Mouse (Mus musculus): ENCODE measurements around the gene Tet3. TPM values are rescaled to one million over a fixed set of nuclear protein-coding genes. Genes with fewer than 3 reads are reported as not detected.

Tet3 gene
- total RNA-seq, 2 experiments from 2014 or later, result 32.6 to 40.8 TPM

DNA sequence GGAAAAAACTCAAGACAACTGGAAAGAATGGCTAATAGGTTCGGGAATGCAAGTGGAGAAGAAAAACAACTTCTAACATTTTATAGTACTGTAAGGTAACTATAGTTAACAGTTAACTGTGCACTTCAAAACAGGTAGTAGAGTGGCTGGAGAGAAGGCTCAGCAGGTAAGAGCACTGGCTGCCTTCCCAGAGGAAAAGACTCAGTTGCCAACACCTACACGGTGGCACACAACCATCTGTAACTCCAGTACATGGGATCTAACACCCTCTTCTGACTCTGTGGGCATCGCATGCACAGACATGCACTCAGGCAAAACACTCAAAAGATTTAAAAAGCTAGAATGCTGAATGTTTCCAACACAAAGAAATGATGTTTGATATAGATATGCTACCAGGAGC lies 39.4 kb downstream of the Tet3 start:
- intact Hi-C loops (cut with DNase I), result no loop called here
- no peak for DNase-seq (ENCODE audit: low spot score)

DNA sequence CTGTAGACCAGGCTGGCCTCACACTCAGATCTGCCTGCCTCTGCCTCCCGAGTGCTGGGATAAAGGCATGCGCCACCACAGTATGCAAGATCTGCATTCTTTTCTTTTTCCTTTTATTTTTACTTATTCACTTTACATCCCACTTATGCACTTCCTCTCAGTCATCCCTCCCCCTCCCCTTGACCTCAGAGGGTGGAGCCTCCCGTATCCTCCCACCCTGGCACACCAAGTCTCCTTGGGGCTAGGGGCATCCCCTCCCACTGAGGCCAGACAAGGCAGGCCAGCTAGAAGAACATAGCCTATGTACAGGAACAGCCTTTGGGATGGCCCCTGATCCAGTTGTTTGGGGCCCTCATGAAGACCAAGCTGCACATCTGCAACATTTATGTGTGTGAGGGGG lies 41.4 kb downstream of the Tet3 start:
- intact Hi-C loops (cut with DNase I), result no loop called here
- no peak for DNase-seq (ENCODE audit: low spot score)

DNA sequence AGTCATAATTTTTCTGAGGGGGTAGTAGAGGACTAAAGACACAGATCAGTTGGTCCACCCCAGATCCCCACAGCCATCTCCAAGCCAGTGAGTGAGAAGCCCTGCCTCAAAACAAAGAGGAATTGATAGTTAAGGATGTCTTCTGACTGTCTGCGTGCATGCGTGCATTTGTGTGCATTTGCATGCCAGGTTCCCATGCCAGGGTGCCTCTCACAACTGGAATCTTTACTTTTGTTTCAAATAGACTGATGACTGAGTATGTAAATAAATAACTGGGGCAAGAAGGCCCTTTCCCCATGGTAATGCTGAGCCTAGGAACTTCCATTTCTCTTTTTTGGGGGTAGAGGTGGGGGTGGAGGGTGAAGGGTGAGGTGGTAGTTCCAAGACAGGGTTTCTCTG lies 41.8 kb downstream of the Tet3 start:
- no peak for DNase-seq (ENCODE audit: low spot score)
- intact Hi-C loops (cut with DNase I), result no loop called here

DNA sequence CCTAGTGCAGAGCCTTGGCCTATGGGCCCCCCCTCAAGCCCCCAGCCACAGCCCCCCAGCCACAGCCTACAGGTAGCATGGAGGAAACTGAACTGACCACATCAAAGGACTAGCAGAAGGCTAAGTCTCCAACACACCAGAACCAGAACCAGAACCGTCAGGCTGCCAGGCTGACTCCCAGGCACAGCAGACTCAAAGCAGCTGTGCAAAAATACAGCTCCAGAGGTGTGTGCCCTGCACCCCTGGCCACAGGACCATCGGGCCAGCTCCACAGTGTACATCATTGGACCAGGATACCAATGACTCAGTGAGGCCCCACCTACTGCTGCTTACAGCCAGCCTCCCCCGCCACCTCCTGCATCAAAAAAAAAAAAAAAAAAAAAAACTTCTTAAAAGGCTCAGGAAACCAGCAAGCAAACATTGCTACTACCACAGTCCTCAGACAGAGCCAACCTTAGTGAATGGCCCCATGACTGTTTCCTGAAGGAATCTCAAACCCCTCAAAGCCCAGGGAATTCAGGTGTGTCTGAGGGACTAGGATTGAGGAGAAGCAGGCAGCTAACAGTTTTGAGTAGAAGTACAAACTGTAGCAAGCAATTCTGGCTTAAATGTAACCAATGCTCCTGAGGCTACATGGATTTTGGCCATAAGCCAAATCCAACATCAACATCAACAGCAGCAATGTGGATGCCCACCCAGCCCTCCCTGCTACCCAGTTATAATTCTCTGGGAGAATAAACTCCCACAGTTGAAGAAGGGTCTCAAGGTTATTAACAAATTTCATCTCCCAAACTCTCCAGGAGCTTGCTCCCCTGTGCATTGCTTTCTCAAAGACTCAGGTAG lies 42.4 kb downstream of the Tet3 start:
- DNase-seq (ENCODE audit: low spot score), result no peak
- intact Hi-C loops (cut with DNase I), result no loop called here

DNA sequence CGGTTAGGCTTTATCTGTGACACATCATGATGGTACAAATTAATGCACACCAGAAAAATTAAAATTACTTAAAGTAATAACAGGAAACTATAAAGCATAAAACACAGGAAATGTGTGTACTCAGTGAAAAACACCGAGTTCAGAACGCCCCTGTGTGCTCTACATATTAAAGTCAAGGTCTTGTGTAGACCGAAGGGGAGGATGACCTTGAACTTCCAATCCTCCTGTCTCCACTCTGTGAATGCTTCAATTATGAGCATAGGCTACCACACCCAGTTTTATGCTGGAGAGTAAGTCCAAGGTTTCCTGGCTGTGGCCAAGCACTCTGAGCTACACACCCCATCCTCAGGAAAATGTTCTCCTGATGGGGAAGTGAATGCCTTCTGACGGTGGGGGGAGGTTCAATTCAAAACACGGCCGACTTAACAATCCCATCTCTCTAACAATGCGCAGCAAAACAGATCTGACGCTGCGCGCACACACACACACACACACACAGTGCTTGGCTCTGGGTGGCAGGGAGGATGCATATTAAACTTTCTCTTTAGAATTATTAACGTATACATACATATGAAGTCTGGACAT lies 43.4 kb downstream of the Tet3 start:
- DNase-seq (ENCODE audit: low spot score), result peak; percentile 18
- intact Hi-C loops (cut with DNase I), result no loop called here

DNA sequence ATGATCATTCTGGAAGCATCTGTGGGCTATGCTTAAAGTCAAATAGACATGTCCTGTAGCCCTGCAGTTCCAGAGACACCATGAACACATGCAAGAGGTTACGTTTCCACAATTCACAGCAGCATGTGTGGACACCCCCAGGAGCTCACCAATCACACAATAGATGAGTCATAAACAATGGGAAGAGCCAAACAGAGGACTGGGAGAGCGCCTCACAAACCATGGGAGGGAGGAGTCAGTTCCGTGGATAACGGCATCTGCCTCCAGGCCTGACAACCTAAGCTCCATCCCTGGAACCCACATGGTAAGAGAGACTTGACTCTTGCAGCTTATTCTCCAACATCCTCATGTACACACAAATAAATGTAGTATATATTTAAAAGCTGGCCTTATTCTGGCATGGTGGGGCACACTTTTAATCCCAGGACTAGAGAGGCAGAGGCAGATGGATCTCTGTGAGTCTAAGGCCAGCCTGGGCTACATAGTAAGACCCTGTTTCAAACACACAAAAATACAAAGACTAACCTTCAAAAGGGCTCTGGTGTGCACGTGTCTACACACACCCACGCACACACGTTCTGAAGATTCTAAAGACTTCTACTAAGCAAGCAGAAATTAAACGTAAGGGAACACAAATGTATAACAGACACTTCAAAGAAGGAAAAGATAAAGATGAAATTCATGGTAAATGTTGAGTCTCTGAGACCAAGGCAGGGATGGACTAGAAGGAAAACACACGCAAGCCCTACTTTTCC lies 44.1 kb downstream of the Tet3 start:
- DNase-seq (ENCODE audit: low spot score), result no peak
- intact Hi-C loops (cut with DNase I), result loop anchor here (5.0 kb wide), 1 partner anchor 43 kb away; the partner anchor contains the start of gene Tet3

DNA sequence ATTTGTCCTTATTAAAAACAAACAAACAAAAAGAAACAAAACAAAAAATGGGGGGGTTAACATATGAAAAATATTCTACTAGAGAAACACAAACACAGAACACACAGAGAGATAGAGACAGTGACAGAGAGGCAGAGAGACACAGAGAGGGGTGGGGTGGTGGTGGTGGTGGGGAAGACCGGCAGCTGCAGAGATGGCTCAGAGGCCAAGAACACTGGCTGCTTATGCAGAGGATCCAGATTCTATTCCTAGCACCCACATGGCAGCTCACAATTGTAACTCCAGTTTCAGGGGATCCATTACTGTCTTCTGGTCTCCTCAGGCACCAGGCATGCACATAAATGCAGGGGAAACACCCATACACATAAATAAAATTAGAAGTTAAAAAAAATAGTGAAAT lies 45.2 kb downstream of the Tet3 start:
- intact Hi-C loops (cut with DNase I), result loop anchor here (2.0 to 5.0 kb wide), 2 partner anchors 27 to 44 kb away; partner anchors contain the start of gene Tet3
- no peak for DNase-seq (ENCODE audit: low spot score)

DNA sequence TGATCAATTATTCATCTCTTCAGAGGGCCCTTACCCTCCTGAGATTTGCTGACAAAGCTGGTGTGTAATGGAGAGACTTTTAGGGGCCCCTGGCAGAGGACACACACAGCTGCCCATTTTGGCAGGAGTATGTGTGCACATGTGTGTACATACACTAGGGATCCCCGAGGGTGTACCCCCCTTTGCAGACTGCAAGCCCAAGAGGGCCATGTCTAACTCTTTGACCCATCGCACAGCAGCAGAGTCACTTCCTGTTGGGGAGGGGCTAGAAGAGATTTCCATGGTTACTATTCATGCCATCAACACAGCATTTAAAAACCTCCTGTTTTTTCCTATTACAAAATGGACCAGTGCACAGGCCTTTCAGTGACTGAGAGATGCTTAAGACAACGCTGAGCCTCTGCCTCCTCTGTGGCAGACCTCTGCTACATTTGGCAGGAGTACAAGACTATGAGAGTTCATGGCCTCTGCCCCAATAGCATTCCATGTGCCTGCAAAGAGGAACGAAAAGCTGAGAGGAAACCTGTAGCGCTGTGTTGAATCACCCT lies 46.0 kb downstream of the Tet3 start:
- DNase-seq (ENCODE audit: low spot score), result no peak
- intact Hi-C loops (cut with DNase I), result loop anchor here (2.0 to 5.0 kb wide), 2 partner anchors 28 to 44 kb away; partner anchors contain the start of gene Tet3

DNA sequence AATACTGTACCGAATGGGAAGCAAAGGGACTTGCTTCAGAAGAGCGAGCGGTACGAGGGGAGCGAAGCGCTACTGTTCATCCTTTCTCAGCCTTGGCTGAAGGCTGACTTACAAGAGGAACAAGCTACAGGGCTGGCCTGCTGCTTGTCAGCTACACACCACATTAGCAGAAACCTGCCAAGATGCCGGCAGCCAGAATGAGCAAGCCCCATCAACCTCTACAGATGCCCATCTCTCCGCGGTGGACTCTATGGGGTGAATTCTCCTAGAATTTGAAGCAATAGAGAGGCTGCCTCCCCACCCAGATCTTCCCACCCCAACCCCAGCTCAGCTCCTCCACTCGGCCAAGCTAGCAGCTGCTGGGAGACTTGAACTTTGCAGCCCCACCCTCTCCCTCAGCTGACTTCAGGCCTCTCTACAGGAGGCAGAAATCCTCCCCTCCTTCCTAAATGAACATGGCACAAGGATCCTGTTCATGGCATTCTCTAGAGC lies 46.5 kb downstream of the Tet3 start:
- intact Hi-C loops (cut with DNase I), result loop anchor here (2.0 to 5.0 kb wide), 2 partner anchors 28 to 45 kb away; partner anchors contain the start of gene Tet3
- DNase-seq (ENCODE audit: low spot score), result peak; percentile 20

DNA sequence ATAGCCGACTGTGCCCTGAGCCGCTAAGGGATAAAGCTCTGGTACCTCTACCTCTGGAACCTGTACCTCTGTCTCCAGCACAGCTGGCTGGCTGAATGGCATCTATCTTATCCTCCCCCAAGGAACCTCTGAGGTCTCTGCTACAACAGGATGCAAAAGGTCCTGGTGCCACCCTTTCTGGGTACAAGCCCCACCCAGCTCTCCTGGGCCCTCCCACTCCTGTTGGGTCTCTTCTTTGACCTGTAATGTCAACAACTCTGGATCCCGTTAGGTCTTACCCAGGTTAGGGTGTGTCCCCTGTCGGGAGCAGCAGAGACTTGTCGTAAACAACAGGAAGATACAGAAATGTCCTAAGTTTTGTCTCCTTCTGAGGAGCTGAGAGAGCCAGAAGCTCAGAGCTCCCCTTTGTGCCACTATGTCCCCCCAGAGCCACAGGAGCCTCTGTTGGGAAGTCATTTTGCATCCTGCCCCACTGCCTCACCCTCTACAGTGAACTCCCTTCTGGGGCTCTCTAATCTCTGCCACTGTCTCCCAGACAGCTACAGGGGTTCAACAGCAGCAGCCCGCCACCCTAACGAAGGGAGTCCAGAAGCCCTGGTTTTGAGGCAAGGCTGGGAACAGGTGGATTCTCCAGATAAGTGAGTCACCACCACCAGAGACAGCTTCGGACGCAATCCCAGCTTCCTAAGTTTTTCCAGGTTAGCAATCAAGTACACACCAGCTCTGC lies 47.1 kb downstream of the Tet3 start:
- DNase-seq (ENCODE audit: low spot score), result no peak
- intact Hi-C loops (cut with DNase I), result loop anchor here (2.0 to 5.0 kb wide), 2 partner anchors 29 to 46 kb away; partner anchors contain the start of gene Tet3

DNA sequence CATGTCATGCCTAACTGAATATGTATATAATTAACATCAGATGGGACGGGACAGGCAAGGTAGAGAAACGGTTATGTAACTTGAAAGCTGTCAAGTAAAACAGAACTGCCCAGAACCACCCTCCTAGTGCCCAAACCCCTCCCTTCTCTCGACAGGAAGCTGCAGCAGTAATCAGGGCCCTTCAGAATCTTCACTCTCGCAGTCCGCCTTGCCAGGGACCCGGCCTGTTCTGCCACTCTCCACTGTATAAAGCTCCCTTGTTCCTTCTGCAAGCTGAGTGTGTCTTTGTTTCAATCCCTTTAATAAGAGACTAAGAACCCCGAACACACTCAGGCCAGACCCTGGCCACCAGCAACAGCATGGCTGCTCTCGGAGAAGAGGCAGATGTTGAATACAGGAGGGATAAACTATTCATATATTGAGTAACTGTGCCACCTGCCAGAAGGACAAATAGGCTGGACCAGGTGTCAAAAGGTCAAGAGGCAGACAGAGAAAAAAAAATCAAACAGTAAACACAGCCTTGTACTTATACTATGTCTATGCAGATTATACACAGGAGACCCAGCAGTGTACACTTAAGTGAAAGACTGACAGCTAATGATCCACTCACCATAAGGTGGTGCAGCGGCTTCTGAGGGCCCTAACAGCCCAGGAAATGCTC lies 48.7 kb downstream of the Tet3 start:
- intact Hi-C loops (cut with DNase I), result loop anchor here (5.0 kb wide), 1 partner anchor 47 kb away; the partner anchor contains the start of gene Tet3
- no peak for DNase-seq (ENCODE audit: low spot score)

DNA sequence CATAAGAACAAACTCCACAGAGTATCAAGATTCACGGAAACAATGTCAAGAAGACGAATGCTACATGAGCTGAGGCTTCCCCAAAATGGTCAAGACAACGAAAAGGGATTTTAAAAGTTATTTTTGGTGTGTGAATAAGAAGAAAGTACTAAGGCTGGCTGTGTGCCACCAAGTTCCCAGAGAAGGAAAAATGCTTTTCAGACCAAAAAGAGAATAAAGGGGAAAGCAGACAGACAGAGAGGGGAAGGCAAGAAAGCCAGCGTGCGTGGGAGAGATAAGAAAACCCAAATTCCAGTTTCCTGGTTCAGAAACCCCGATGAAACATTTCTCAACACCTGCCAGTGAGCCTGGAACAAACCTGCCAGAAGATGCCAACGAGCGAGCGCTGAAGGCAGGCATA lies 50.4 kb downstream of the Tet3 start:
- no peak for DNase-seq (ENCODE audit: low spot score)
- intact Hi-C loops (cut with DNase I), result no loop called here

DNA sequence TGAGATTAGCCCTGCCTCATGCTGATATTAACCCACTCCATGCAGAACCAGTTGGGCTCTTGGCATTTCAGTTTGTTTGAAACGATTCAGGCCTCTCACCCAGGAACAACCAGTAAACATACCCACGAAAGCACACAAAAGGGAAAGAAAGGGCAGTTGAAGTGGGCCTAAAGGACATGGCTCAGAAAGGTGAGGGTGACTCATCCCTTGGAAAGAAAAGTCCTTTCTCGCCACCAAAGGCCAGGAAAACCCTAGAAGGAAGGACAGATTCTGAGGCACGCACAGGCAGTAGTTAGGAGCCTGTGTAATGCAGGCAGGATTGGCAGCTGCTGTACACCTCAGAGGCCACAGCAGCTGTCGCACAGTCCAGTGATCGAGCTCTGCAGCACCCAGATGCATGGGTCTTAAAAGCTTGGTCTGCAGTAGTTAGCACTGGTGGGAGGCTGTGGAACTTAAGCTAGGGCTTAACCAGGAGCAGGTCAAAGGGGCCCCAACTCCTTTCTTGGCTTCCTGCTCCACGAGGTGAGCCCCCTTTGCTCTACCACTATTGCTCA lies 53.3 kb downstream of the Tet3 start:
- intact Hi-C loops (cut with DNase I), result no loop called here
- DNase-seq (ENCODE audit: low spot score), result no peak

DNA sequence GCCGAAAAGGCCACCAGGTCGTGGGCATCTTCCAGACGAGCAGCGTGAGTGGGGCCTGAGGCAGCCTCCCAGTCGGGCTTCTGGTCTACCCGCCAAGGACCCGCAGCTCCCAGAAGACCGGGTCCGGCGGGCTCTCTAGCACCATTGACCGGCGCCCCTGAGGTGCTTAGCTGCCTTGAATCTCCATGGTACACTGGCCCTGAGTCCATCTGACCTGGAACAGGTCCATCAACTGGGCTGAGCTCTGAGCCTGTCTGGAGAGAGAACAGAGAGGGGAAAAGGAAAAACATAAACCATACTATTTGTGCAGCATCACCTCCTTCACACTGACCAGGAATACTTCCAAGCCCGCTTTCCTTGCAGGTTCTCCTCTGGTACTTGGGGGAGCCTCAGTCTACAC lies 54.3 kb downstream of the Tet3 start:
- intact Hi-C loops (cut with DNase I), result no loop called here
- DNase-seq (ENCODE audit: low spot score), result no peak

DNA sequence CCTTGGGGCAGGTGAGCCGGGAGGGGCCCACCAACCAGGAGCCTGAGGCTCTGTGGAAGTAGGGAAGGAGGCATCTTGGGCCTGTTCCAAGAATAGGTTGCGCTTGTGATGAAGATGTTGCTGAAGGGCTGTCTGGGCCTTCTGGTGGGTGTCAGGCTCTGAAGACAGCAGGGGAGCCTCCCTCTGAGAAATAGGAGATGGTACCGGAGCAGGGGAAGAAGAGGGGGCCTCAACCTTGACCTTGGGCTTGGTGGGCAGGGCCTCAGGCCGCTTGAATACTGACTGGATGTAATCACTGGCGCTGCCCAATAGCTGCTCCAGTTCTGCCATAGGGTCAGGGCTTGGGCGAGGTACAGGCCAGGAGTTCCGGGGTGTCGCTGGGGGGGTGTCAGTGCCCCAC lies 55.4 kb downstream of the Tet3 start:
- no peak for DNase-seq (ENCODE audit: low spot score)
- intact Hi-C loops (cut with DNase I), result no loop called here

DNA sequence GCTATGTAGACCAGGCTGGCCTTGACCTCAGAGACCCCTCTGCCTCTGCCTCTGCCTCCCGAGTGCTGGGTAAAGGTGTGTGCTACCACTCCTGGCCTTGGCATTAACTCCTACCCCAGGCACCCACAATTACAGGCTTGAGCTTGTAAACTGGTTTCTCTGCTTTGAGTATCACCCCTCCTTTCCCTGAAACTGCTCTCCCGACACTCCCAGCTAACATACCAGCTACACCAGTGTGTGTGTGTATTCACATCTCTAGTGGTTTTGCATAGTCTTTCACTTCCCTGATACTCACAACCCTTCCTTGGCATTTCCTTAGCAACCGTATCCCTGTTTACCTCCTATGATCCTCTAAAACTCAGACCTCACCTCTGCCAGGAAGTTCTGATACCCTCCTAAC lies 59.1 kb downstream of the Tet3 start:
- no peak for DNase-seq (ENCODE audit: low spot score)
- intact Hi-C loops (cut with DNase I), result no loop called here

DNA sequence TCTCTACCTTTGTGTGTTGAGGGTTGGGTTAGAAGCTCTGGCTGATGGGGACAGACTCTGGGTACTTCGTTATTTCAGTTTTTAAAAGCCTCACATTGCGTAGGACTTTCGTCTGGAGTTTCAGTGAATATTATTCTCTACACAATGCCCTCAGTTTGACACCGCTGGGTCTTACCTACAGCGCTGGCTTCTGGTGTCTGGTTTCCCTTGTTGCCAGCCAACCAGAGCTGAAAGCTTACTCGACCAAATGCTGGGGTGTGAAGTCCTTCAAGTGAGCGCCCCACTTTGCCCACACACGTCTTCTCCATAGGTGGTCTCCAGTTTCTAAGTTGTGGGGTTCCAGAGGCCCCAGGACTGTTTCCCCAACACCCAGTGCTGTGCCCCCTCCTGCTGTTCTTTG lies 61.2 kb downstream of the Tet3 start:
- no peak for DNase-seq (ENCODE audit: low spot score)
- intact Hi-C loops (cut with DNase I), result no loop called here

DNA sequence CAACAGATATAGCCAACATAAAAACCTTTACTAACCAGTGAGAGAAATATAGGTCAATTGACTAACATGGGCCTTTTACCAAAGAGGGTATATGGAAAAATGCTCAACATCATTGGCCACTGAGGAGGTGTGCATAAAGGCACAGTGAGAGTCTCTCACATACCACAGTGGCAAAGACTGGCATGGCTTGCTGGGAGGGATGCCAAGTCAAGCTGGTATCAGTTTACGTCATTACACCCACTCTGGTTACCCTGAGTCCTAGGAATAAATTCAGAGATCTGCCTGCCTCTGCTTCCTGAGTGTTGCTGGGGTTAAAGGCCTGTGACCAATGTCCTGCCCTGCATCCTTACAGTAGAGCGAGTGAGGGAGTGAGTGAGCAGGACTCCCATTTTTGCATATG lies 62.2 kb downstream of the Tet3 start:
- no peak for DNase-seq (ENCODE audit: low spot score)

More for the DNA sequence above, 62.2 kb downstream of the Tet3 start:
- intact Hi-C loops (cut with DNase I), result no loop called here

Measured in heart, postnatal 25 days (tissue).